Mouse (Mus musculus): ENCODE measurements around the gene Gm20662.
"Not testable (repeated sequence)": the region's sequence is repeated elsewhere in the genome, so short reads cannot be mapped to it uniquely, and the experiment has no call there.

The Gm20662 gene

GRCm38 (mm10) chr9:108010385-108010784 is 14.2 kb downstream of the Gm20662 start:
- DNase-seq (ENCODE audit: low read depth, low spot score) = no peak

GRCm38 (mm10) chr9:108013577-108013976 is 17.4 kb downstream of the Gm20662 start:
- DNase-seq (ENCODE audit: low read depth, low spot score) = not testable (repeated sequence)

GRCm38 (mm10) chr9:108017127-108017526 is 21.0 kb downstream of the Gm20662 start:
- DNase-seq (ENCODE audit: low read depth, low spot score) = no peak

- DNase-seq (ENCODE audit: low read depth, low spot score) = no peak
Observed at GRCm38 (mm10) chr9:108020741-108021140, 24.6 kb downstream of the Gm20662 start.

GRCm38 (mm10) chr9:108023216-108023615 is 27.1 kb downstream of the Gm20662 start:
- no peak for DNase-seq (ENCODE audit: low read depth, low spot score)

GRCm38 (mm10) chr9:108026584-108026983 is 30.4 kb downstream of the Gm20662 start:
- no peak for DNase-seq (ENCODE audit: low read depth, low spot score)

GRCm38 (mm10) chr9:108027867-108028266 is 31.7 kb downstream of the Gm20662 start:
- no peak for DNase-seq (ENCODE audit: low read depth, low spot score)

- DNase-seq (ENCODE audit: low read depth, low spot score) = no peak
Observed at GRCm38 (mm10) chr9:108032126-108032525, 36.0 kb downstream of the Gm20662 start.

- DNase-seq (ENCODE audit: low read depth, low spot score) = no peak
Observed at GRCm38 (mm10) chr9:108035331-108036156, 39.4 kb downstream of the Gm20662 start.

- no peak for DNase-seq (ENCODE audit: low read depth, low spot score)
Observed at GRCm38 (mm10) chr9:108044751-108045492, 48.8 kb downstream of the Gm20662 start.

- DNase-seq (ENCODE audit: low read depth, low spot score) = no peak
Observed at GRCm38 (mm10) chr9:108046582-108046981, 50.4 kb downstream of the Gm20662 start.

- no peak for DNase-seq (ENCODE audit: low read depth, low spot score)
Observed at GRCm38 (mm10) chr9:108047601-108048565, 51.7 kb downstream of the Gm20662 start.

GRCm38 (mm10) chr9:108048566-108048955 is 52.4 kb downstream of the Gm20662 start:
- no peak for DNase-seq (ENCODE audit: low read depth, low spot score)

GRCm38 (mm10) chr9:108049016-108049455 is 52.9 kb downstream of the Gm20662 start, which contains the start of gene Gmppb:
Gene Gmppb (plus strand): TSS chr9:108049242.
- peak; percentile 89 for DNase-seq (ENCODE audit: low read depth, low spot score)

- DNase-seq (ENCODE audit: low read depth, low spot score) = no peak
Observed at GRCm38 (mm10) chr9:108049561-108050251, 53.6 kb downstream of the Gm20662 start.

- DNase-seq (ENCODE audit: low read depth, low spot score) = no peak
Observed at GRCm38 (mm10) chr9:108051184-108051930, 55.2 kb downstream of the Gm20662 start.

- DNase-seq (ENCODE audit: low read depth, low spot score) = no peak
Observed at GRCm38 (mm10) chr9:108051931-108052220, 55.7 kb downstream of the Gm20662 start.

- no peak for DNase-seq (ENCODE audit: low read depth, low spot score)
Observed at GRCm38 (mm10) chr9:108052411-108052810, 56.3 kb downstream of the Gm20662 start.

GRCm38 (mm10) chr9:108052885-108053664 is 56.9 kb downstream of the Gm20662 start, which contains the start of gene Amigo3:
Gene Amigo3 (plus strand): TSS chr9:108053159.
- DNase-seq (ENCODE audit: low read depth, low spot score) = peak; percentile 79
